Mouse (Mus musculus): ENCODE results near the gene D11Wsu47e. TPM values are rescaled to one million over a fixed set of nuclear protein-coding genes. Genes with fewer than 3 reads are reported as not detected.
A peak's percentile ranks its signal among the peaks of the same experiment; 100 is the strongest.

The D11Wsu47e gene
- polyA plus RNA-seq, 1 experiment from 2014 or later: 28.4 TPM

GRCm38 (mm10) chr11:113668857-113669256 is 15.4 kb upstream of the D11Wsu47e start:
- Histone ChIP-seq H3K36me3 (peaks cover 85% of the 10 kb centered on the region), H3K9me3 (replicated peaks) (no peaks in the 10 kb centered on the region), H3K4me3 (no peak overlapping the region), H3K4me1 (peaks cover 7% of the 10 kb centered on the region), H3K27ac (no peak overlapping the region), H3K27me3 (ENCODE audit: low read depth, poor library complexity, severe bottlenecking) (no peaks in the 10 kb centered on the region)
- DNase-seq (ENCODE audit: low spot score): no peak
- 95% methylated on average over 5 of the region's 5 CpGs for WGBS

GRCm38 (mm10) chr11:113669711-113670110 is 14.5 kb upstream of the D11Wsu47e start:
- no peaks in the 10 kb centered on the region for H3K27me3 ChIP-seq (ENCODE audit: low read depth, poor library complexity, severe bottlenecking)
- DNase-seq (ENCODE audit: low spot score): no peak
- 86% methylated on average over 4 of the region's 4 CpGs for WGBS
- no peak overlapping the region for H3K27ac ChIP-seq
- H3K9me3 ChIP-seq (replicated peaks): no peaks in the 10 kb centered on the region
- peaks cover 85% of the 10 kb centered on the region for H3K36me3 ChIP-seq
- no peak overlapping the region for H3K4me3 ChIP-seq
- H3K4me1 ChIP-seq: peaks cover 7% of the 10 kb centered on the region

GRCm38 (mm10) chr11:113673614-113674013 is 10.6 kb upstream of the D11Wsu47e start:
- no peaks in the 10 kb centered on the region for H3K9me3 ChIP-seq (replicated peaks)
- no peak overlapping the region for H3K27ac ChIP-seq
- 95% methylated on average over 4 of the region's 4 CpGs for WGBS
- no peak for DNase-seq (ENCODE audit: low spot score)
- H3K36me3 ChIP-seq: peaks cover 90% of the 10 kb centered on the region
- H3K27me3 ChIP-seq (ENCODE audit: low read depth, poor library complexity, severe bottlenecking): no peaks in the 10 kb centered on the region
- no peaks in the 10 kb centered on the region for H3K4me1 ChIP-seq
- no peak overlapping the region for H3K4me3 ChIP-seq

- H3K9me3 ChIP-seq (replicated peaks): no peaks in the 10 kb centered on the region
- WGBS: 94% methylated on average over 5 of the region's 5 CpGs
- H3K4me1 ChIP-seq: no peaks in the 10 kb centered on the region; the same call in 1 of the 2 replicates
- no peak overlapping the region for H3K4me3 ChIP-seq
- H3K27ac ChIP-seq: no peak overlapping the region
- DNase-seq (ENCODE audit: low spot score): no peak
- no peaks in the 10 kb centered on the region for H3K27me3 ChIP-seq (ENCODE audit: low read depth, poor library complexity, severe bottlenecking)
- peaks cover 80% of the 10 kb centered on the region for H3K36me3 ChIP-seq
Measured at GRCm38 (mm10) chr11:113674595-113674994, 9.6 kb upstream of the D11Wsu47e start.

GRCm38 (mm10) chr11:113676847-113677246 is 7.4 kb upstream of the D11Wsu47e start:
- peaks cover 4% of the 10 kb centered on the region; the same call in 1 of the 2 replicates for H3K4me1 ChIP-seq
- H3K27me3 ChIP-seq (ENCODE audit: low read depth, poor library complexity, severe bottlenecking): no peaks in the 10 kb centered on the region
- H3K27ac ChIP-seq: no peak overlapping the region
- H3K4me3 ChIP-seq: no peak overlapping the region
- H3K36me3 ChIP-seq: peaks cover 59% of the 10 kb centered on the region
- no peak for DNase-seq (ENCODE audit: low spot score)
- no peaks in the 10 kb centered on the region for H3K9me3 ChIP-seq (replicated peaks)
- 87% methylated on average over 2 of the region's 2 CpGs for WGBS

- H3K4me1 ChIP-seq: peaks cover 8% of the 10 kb centered on the region
- H3K27ac ChIP-seq: no peak overlapping the region
- 97% methylated on average over 2 of the region's 2 CpGs for WGBS
- no peak overlapping the region for H3K4me3 ChIP-seq
- H3K9me3 ChIP-seq (replicated peaks): no peaks in the 10 kb centered on the region
- H3K27me3 ChIP-seq (ENCODE audit: low read depth, poor library complexity, severe bottlenecking): no peaks in the 10 kb centered on the region
- peaks cover 54% of the 10 kb centered on the region for H3K36me3 ChIP-seq
- no peak for DNase-seq (ENCODE audit: low spot score)
Measured at GRCm38 (mm10) chr11:113677378-113677777, 6.8 kb upstream of the D11Wsu47e start.

- Histone ChIP-seq H3K9me3 (replicated peaks) (no peaks in the 10 kb centered on the region), H3K27me3 (ENCODE audit: low read depth, poor library complexity, severe bottlenecking) (no peaks in the 10 kb centered on the region), H3K4me3 (no peak overlapping the region), H3K4me1 (peaks cover 17% of the 10 kb centered on the region), H3K36me3 (peaks cover 44% of the 10 kb centered on the region), H3K27ac (no peak overlapping the region)
- DNase-seq (ENCODE audit: low spot score): no peak
- 85% methylated on average over 8 of the region's 8 CpGs for WGBS
Measured at GRCm38 (mm10) chr11:113678373-113678772, 5.8 kb upstream of the D11Wsu47e start.

GRCm38 (mm10) chr11:113680954-113681353 is 3.3 kb upstream of the D11Wsu47e start:
- Histone ChIP-seq H3K4me3 (no peak overlapping the region), H3K9me3 (replicated peaks) (no peaks in the 10 kb centered on the region), H3K27me3 (ENCODE audit: low read depth, poor library complexity, severe bottlenecking) (no peaks in the 10 kb centered on the region), H3K27ac (no peak overlapping the region), H3K36me3 (peaks cover 18% of the 10 kb centered on the region), H3K4me1 (peaks cover 28% of the 10 kb centered on the region)
- DNase-seq (ENCODE audit: low spot score): no peak
- 85% methylated on average over 2 of the region's 2 CpGs for WGBS

- Histone ChIP-seq H3K4me1 (peaks cover 33% of the 10 kb centered on the region), H3K9me3 (replicated peaks) (no peaks in the 10 kb centered on the region), H3K36me3 (peaks cover 14% of the 10 kb centered on the region), H3K27me3 (ENCODE audit: low read depth, poor library complexity, severe bottlenecking) (no peaks in the 10 kb centered on the region), H3K4me3 (peak overlapping the region; percentile 64; the same call in 1 of the 2 replicates), H3K27ac (no peak overlapping the region)
- no peak for DNase-seq (ENCODE audit: low spot score)
Measured at GRCm38 (mm10) chr11:113681979-113682378, 2.2 kb upstream of the D11Wsu47e start.

GRCm38 (mm10) chr11:113682897-113683626 is 1.1 kb upstream of the D11Wsu47e start:
- Histone ChIP-seq H3K4me1 (peaks cover 34% of the 10 kb centered on the region), H3K4me3 (peak overlapping the region; percentile 64), H3K9me3 (replicated peaks) (no peaks in the 10 kb centered on the region), H3K36me3 (peaks cover 15% of the 10 kb centered on the region), H3K27ac (peak overlapping the region; percentile 92), H3K27me3 (ENCODE audit: low read depth, poor library complexity, severe bottlenecking) (no peaks in the 10 kb centered on the region)
- 4% methylated on average over 38 of the region's 38 CpGs for WGBS
- DNase-seq (ENCODE audit: low spot score): peak; percentile 76

GRCm38 (mm10) chr11:113683627-113683956 is 620 bp upstream of the D11Wsu47e start:
- WGBS: 1% methylated on average over 38 of the region's 38 CpGs
- Histone ChIP-seq H3K36me3 (peaks cover 20% of the 10 kb centered on the region), H3K27me3 (ENCODE audit: low read depth, poor library complexity, severe bottlenecking) (no peaks in the 10 kb centered on the region), H3K27ac (peak overlapping the region; percentile 92), H3K4me1 (peaks cover 34% of the 10 kb centered on the region), H3K4me3 (peak overlapping the region; percentile 64), H3K9me3 (replicated peaks) (no peaks in the 10 kb centered on the region)
- no peak for DNase-seq (ENCODE audit: low spot score)

GRCm38 (mm10) chr11:113684707-113685426 is 655 bp downstream of the D11Wsu47e start:
- Histone ChIP-seq H3K9me3 (replicated peaks) (no peaks in the 10 kb centered on the region), H3K36me3 (peaks cover 33% of the 10 kb centered on the region), H3K4me1 (peaks cover 34% of the 10 kb centered on the region), H3K27me3 (ENCODE audit: low read depth, poor library complexity, severe bottlenecking) (no peaks in the 10 kb centered on the region), H3K27ac (peak overlapping the region; percentile 92), H3K4me3 (peak overlapping the region; percentile 64)
- DNase-seq (ENCODE audit: low spot score): no peak
- 42% methylated on average over 25 of the region's 25 CpGs for WGBS

- no peak overlapping the region for H3K4me3 ChIP-seq
- H3K36me3 ChIP-seq: peaks cover 55% of the 10 kb centered on the region
- no peaks in the 10 kb centered on the region for H3K27me3 ChIP-seq (ENCODE audit: low read depth, poor library complexity, severe bottlenecking)
- DNase-seq (ENCODE audit: low spot score): no peak
- WGBS: 78% methylated on average over 2 of the region's 2 CpGs
- H3K27ac ChIP-seq: no peak overlapping the region
- H3K4me1 ChIP-seq: peaks cover 29% of the 10 kb centered on the region
- H3K9me3 ChIP-seq (replicated peaks): no peaks in the 10 kb centered on the region
Measured at GRCm38 (mm10) chr11:113687031-113687430, 2.8 kb downstream of the D11Wsu47e start.
